Mouse (Mus musculus): ENCODE data around the gene Gfod2.

Gfod2 gene

DNA sequence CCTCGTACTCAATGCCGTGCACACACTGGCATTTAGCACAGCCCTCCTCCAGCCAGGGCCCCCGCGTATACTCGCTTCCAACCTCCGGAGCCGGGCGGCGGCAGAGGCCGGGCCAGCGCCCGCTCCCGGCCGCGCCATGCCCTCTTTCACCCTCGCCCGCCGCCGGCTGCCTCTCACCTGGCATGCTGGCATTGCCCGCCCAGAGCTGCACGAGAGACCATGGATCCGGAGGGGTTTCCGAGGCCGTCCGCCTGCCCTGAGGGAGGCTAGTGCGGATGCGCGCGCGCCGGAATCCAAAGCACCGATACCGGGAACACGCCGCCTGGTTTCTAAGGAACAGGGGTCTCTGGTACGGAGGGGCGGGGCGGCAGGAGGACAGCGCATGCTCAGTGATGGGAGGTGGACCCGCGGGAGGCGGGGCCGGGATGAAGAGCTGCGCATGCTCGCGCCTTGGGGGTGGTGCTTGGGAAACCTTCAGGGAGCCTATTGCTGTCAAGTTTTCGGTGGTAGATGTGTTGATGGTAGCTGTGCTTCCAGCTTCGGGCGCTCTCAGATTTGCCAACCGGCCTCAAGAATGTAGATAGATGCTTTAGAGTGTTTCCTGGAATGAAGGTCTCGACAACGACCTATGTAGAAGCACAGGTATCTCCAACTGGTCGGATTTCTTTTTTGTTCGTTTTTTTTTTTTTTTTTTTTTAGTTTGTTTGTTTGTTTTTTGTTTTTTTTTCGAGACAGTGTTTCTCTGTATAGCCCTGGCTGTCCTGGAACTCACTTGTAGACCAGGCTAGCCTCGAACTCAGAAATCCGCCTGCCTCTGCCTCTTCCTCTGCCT is at the start of gene Gfod2:
TSS of gene Gfod2 (minus strand) at position 388 of the 832 bp plus-strand sequence.
- peak; percentile 98 for DNase-seq

DNA sequence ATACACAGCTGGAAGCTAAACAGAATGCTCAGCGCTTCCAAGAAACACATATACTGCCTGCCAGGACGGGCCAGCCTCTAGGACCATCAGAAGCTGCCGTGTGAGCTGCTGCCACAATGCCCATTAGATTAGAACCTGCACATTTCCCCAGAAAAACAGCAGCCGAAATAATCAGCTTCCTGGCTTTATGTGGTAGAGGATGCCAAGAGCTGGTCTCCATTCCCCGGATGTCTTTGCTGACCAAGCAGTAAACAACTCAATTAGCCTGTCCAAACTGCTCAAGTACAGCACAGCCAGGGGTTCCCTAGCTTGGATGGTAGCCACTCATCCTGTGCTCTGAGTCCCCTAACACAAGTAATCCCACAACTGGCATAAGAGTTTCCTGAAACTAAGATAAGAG is 49.3 kb upstream of the Gfod2 start:
- peak; percentile 61 for DNase-seq

DNA sequence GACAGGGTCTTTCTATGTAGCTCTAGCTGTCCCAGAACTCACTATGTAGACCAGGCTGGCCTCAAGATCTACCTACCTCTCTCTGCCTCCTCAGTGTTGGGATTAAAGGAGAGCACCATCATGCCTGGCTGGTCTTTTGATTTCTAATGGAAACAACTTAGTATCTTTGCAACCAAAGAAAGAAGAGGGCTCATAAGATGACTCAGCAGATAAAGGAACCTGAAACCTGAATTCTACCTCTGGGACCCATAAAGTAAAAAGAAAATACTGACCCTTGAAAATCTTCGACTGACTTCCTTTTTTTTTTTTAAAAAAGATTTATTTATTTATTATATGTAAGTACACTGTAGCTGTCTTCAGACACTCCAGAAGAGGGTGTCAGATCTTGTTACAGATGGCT is 47.5 kb upstream of the Gfod2 start:
- no peak for DNase-seq

DNA sequence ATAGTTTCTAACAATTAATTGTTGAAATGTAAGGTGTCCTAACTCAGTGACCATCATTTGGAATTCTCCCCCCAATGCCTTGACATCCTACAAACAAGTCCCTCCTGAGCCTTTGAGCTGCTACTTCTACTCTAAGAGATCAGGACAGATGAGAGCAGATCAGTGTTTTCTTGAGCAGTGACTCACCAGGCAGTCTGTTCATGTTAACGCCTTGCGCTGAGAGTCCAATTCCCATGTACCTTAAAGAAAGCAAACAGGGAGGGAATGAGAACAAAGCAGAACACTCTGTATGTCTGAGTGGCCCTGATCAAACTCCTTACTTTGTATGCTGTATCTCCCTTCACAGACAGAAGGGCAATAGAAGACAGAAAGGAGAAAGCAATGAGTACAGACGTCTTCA is 46.9 kb upstream of the Gfod2 start:
- DNase-seq, result no peak

DNA sequence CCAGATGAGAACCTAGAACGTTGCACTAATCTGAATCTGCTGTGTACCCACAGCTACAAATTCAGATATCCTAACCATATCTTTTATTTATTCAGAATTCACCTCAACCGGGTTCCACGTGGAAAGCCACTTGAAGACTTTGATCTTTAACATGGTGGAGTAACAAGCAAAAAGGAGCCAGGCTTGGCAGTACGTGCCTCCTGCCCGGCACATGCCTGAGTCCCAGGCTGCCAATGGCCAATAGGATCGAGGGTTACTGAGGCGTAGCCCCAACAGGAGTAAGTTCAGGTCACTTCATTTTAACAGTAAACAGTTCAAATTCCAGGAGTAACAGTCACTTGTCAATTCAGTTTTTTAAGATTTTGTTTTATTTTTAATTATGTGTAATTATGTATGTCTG is 46.3 kb upstream of the Gfod2 start:
- DNase-seq, result peak; percentile 83

DNA sequence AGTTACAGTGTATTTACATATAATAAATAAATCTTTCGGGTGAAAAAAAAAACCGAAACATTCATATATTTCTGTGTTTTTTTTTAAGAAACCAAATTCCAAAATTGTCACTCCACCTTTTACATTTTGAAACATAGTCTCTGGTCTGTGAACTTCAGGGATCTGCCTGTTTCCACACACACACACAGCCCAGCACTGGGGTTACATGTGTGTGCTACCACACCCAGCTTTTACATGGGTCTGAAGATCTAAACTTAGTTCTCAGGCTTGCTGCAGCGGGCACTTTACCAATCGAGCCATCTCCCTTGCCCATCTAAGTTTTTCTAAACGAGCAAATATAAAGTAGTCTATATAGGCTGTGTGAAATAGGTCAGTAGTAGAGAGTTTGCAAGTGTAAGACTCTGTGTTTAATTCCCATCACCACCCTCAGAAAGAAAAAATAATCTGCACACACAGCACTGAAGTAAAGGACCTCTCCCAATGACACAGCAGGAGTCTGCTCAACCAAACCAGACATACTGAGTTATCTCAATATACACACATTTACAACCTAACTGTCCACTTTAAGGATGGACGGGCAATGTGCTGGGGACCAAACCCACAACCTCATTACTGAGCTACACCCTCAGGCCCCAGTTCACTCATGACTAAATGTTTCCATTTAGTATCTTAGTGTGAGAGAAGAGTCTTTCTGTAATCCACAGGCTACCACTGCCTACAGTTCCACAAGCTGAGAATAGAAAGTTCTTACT is 42.9 kb upstream of the Gfod2 start:
- no peak for DNase-seq

DNA sequence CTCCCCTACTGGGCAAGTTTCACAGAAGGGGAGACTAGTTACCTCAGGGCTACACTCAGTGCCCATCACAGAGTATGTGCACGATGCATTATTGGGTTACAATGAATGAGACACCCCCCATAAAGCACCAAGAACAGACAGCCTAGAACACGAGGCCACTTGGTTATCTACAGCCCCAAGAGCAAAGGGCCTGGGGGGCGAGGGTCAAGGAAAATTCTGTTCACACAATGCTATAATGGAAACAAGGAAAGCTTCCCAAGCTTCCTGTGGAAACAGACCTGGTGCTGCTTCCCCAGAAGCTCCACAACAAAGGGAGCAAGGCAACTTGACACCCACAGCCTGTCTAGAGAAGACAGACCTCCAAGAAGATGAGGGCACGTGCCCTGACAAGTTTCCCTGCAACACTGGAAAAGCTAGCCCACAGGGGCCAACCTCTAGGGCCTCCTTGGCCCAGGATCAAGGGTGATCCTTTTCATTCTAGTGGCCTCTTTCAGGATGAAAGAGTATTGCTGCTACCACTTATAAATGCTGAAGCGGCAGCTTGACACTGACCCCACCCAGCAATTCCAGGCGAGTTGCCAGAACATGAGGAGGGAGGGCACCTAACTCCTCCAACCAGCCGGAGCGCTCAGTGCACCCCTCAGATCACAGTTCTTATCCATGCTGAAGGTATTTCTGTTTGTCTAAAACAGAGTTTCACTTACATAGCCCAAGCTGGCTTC is 40.8 kb upstream of the Gfod2 start:
- DNase-seq, result peak; percentile 88

DNA sequence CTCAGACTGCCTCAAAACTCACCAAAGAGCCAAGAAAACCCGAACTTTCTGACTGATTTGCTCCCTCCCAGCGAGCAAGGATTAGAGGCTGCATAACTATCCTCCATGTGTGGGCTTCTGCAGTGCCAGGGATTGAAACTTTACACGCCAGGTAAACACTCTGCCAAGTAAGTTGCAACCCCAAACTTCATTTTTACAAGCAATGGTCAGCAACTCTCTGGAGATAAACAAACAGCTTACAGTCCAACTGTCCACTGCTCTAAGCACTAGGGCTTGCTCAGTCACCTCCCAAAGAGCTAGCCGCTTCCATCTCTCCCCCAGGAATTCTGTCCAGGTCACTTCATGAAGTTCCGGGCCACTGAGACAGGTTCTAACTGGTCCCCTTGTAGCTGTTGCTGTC is 39.9 kb upstream of the Gfod2 start:
- no peak for DNase-seq

DNA sequence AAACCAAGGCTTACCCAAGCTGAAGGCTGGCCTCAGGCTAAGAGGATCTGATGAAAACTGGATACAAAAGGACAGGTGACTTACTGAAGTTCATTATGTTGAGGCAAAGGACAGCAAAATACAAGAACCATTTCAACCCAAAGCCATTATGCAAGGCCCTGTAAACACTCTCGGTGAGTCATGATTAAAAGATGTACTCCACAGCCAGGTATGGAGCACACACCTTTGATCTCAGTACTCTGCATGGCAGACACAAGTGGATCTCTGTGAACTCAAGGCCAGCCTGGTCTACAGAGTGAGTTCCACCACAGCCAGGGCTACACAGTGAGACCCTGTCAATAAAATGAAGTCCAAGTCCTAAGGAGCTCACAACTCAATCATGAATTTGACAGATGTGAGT is 37.3 kb upstream of the Gfod2 start:
- no peak for DNase-seq

DNA sequence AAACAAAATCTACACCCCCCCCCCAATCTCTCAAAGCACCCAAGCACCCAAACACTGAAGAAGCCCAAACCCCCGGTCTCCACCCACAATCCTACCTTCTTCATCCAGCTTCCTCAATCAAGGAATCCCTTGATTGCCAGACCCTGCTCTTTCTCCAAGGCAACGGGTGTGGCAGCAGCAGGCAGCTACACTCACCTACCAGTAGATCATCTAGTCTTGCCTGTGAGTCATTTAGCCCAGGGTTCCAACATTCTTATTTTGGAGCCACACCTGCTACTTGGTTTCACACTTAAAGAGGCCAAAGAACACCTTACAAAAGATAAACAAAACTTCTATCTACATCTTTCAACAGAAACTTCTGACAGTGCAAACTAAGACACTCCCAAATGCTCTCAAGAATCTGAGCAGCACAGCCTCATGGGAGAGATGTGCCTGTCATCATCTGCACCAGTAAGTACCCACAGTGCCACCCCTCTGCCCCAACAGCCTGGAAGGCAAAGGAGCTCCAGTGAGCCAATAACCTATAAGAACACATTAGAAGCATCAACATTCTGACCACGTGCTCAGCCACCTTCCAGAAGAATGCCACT is 35.6 kb upstream of the Gfod2 start:
- DNase-seq, result no peak

DNA sequence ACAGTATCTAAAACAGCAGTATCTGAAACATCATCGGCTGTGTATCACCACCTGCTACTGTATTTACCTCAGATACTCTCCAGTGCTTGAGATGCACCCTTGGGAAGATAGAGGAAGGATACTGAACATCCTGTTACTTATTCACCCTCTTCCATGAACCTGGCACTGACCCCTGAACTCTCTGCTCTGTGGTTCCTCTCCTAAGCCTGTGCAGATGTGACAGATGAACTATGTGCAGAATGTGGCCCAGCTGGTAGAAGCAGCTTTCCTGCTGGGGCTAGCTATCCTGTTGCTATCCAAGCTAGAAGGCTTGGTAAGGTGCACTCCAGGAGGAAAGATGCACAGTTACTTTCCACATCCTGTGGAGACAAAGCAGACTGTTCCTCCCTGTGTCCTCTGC is 34.9 kb upstream of the Gfod2 start:
- peak; percentile 47 for DNase-seq

DNA sequence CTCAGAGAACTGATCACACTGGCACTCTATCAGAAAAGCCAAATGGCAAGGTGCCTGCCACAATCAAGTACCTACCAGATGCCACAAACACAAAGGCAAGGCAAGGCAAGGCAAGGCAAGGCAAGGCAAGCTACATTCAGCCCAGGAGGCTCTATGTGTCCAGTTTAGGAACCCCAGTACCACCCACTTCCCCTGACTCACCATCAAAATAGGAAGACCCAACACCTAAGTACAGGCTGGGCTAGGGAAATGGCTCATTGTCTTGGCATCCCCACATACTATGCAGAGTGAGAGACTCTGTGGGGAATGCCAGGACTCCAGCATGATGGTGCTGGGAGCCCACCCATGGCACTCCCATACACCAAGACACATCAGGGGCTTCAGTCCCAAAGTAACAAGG is 31.2 kb upstream of the Gfod2 start:
- DNase-seq, result no peak

DNA sequence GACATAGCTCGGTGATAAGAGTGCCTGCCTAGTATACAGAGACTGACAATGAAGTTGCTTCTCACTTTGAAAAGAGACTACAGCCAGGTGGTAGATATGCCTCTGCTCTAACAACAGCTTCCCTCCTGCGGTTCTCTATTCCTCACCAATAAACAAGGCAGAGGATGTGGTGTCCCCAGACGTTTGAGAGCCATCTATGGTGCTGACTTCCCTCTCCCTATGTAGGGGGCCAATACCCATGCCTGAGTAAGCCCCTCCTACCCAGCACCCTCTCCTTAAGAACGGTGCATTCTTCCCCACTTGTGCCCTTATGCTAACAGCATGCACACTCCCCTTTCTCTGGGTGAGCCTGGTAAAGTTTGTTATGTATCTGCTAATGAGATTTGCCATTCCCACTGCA is 30.5 kb upstream of the Gfod2 start:
- DNase-seq, result no peak

DNA sequence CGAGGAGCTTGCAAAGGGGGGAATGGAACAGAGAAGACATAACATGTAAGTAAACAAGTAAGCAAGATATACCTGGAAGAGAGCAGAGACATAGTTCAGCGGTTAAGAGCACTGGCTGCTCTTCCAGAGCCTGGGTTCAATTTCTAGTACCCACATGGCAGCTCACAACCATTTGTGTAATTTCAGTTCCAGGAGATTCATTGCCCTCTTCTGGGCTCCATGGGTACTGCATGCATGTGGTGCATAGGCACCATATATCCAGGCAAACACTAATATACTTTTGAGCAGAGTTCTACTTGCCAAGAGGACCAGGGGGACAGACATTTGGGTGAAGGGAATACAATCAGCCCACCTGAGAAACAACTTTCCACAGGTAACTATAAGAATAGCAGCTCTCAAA is 29.8 kb upstream of the Gfod2 start:
- peak; percentile 74 for DNase-seq

DNA sequence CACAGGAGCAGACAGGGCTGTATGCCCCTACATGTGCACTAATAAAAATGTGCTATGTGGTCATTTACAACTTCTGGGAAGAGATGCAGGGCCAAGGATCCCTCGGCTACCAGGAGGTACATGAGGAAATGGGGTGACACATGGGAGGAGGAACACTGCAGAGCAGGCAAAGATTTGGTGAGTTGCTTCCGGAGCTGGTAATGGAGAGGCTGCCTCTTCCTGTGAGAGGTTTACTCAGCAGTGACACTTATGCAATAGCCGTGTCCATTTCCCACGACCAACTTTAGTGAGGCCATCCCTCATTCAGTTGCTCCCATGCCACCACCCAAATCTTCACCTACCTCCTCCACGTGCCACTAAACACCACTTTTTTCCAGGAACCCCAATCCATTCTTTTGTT is 21.8 kb upstream of the Gfod2 start:
- no peak for DNase-seq

DNA sequence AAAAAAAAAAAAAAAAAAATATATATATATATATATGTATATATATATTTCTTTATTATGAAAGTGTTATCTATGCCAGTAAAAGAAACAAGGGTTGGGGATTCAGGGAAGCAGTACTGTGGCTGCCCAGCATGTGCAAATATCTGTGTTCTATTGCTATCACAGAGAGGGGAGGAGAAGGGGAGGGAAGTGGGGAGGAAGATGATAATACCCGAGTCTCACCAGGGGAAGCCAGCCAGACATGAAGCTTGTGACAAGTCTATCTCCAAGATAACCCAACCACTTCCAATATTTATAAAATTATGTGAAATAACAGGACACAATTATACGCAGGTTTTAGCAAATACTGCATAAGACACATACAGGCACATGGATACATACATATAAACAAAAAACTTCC is 19.4 kb upstream of the Gfod2 start:
- DNase-seq, result no peak

DNA sequence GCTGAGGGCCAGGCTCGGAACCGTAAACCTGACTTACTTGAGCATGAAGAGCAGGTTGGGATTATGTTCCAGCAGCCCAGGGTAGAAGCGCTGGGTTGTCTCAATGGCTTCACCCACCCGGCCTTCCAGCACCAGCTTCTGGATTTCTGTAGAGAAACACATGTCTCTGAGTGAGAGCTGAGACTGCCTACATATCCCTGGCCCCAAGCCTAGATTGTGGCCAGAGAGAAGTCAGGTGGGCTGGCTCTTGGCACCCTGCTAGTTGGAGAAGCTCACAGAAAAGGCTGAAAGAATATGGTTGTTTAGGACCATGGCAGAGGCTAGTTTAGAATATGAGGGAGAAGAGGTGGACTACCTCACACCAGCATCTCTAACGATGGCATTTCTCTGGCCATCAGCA is 16.0 kb upstream of the Gfod2 start:
- DNase-seq, result no peak

DNA sequence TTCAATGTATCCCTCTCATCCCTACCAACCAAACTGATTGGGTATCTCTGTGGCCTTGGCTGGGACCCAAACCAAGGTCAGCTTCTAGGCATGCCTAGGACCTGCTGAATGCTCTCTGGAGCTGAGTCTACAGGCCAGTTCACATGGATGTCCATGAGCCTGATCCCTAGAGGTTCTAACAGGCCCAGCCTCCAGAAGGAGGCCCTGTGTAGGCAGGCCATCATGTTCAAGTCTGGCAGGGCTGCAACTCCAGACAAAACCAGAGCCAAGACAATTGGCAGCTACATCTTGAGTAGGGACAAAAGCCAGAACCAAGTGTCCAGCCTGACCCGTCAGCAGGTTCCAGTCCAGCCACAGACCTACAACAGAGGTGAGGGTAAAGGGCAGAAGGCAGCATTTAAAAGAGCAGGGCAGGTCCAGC is 15.0 kb upstream of the Gfod2 start:
- DNase-seq, result peak; percentile 29

DNA sequence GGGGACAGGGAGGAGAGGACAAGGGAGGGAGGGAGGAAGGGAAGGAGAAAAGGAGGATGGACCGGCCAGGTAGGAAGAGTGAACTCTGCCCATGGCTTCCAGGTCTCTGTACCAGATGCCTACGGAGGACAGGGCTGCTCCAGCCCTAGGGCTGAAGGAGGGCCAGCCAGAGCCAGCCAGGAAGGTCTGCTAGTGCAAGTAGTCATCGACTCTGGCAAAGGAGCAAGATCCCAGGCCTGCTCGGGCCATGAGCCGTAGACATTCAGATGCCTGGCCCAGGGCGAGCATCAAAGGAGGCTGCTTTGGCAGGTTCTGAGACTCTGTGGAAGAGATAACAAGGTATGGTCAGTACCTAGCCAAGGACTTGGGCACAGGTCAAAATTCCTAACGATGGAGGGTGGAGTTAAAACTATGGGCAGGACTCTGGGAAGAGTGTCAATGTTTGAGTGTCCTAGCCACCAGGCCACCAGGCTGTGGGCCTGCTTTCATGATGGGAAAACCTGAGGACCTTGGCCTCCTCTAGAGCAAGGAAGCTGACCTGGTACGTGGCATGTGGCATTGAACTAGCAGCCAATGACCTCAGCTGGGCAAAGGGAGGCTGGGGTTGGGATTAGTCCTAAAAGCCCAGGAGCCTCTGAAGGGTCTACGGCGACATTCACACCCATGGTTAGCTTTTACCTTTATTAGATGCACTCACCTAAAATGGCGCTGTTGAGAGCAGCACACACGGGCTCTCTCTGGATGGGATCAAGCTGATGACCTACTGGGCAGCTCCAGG is 13.1 kb upstream of the Gfod2 start:
- no peak for DNase-seq

DNA sequence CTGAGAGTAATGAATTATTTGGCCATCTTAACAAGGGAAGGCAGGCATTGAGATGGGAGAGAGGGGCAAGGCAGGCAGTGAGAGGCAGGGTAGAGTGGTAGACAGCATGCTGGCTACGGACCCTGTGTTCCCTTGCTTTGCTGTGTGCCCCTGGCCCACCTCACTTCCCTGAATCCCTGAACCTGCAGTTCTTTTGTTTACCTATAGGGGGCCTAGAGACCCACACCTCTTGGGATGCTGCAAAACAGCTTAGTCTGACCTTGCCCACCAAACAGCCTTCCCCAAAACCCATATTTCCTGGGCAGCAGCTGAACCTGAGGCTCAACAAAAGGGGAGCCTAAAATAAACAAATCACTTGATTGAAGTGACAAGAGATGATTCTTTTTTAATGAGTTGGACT is 12.1 kb upstream of the Gfod2 start:
- peak; percentile 35 for DNase-seq

DNA sequence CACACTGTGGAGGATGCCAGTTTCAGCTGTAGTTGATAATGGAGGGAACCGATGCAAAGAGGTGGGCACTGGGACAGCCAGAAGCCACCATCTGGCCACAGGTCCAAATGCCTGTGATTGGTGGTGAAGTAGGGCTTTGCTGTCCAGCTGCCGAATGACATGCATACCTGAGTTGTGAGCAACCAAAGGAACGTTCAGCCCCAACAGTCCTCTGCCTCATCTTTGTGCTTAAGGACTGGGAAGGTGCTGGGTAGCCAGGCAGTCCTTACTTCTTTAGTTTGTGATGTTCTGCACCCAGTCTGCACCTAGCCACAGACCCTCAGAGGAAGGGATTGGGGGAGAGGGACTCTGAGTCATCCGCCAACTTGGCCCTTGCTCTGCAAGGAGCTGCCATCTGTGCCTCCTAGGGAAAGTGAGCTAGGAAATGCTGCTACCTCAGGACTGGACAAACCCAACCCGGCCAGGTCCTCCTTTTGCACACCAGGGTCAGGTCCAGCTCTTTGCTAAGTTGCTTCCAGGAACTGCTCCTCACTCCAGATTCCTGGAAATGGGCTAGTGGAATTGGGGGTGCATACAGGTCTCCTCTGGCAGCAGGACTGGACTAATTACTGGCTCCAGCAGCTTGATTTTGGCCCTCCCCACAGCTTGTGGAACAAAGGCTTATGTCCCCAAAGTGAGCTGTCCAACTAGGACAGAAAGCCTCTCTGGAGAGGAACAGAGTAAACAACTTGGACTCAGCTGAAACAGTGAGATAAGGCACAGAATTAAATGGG is 10.2 kb upstream of the Gfod2 start:
- DNase-seq, result no peak

DNA sequence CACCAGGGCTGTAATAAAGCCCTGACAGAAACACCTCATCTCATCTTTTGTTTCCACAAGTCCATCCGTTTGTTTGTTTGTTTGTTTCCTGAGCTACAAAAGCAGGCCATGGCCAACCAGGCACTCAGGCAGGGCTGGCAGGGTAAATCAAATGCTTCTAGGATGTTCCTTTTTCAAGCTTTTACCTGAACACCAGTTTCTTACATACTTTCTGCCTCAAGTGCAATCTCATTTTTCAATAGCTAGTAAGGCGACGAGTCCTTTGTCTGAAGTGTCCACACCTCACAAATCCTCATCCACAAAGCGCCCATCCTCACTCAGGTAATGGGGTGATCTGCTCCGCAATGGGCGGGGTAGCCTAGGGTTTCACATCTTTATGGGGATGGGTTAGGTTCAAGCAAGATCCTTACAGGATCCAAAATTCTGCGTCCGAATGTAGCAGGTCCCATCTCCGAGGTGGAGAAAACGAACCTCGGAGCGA is 628 bp downstream of the Gfod2 start:
- DNase-seq, result no peak
